Mouse (Mus musculus): ENCODE measurements around the gene Olfr338. TPM values are rescaled to one million over a fixed set of nuclear protein-coding genes. Genes with fewer than 3 reads are reported as not detected.

Gene Olfr338
- 0.22 TPM for polyA plus RNA-seq (2017; shearing (Covaris generic))

DNA sequence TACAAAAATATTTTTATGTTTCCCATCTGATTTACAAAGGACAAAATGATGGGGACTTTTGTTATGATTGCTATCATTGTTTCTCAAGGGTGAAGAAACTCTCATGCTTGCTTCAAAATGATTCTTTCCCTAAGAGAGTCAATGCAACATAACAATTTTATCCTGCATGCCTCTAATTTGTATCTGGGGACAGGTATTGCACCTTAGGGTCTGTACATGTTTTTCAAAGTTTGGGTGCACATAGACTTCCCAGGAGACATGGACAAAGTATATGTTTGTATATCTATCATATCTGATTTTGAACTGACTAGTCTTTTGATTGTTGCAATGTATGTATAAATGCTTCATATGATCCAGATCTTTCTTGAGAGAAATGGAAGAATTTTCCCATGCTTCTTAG, at the start of gene Olfr338:
TSS of gene Olfr338 (plus strand) at position 301 of the 400 bp plus-strand sequence.

GRCm38 (mm10) chr2:36418647-36419046, 45.3 kb downstream of the Olfr338 start, which contains the start of gene Olfr339:
Gene Olfr339, plus strand, starts transcription at chr2:36418947.

Other genes starting within 250 kb of the Olfr338 start
- 12.4 TPM for gene Mrrf, start 237.1 kb upstream of the Olfr338 start, polyA plus RNA-seq (2017; shearing (Covaris generic))
- 74.0 TPM for gene Rbm18, start 236.7 kb upstream of the Olfr338 start, polyA plus RNA-seq (2017; shearing (Covaris generic))
- not detected for gene Ptgs1, start 143.1 kb upstream of the Olfr338 start, polyA plus RNA-seq (2017; shearing (Covaris generic))
- not detected for gene Olfr339, start 45.4 kb downstream of the Olfr338 start, polyA plus RNA-seq (2017; shearing (Covaris generic))
- gene Olfr340, start 79.1 kb downstream of the Olfr338 start, polyA plus RNA-seq (2017; shearing (Covaris generic)) = not detected
- 0.20 TPM for gene Olfr341, start 108.9 kb downstream of the Olfr338 start, polyA plus RNA-seq (2017; shearing (Covaris generic))
- gene Olfr342, start 151.5 kb downstream of the Olfr338 start, polyA plus RNA-seq (2017; shearing (Covaris generic)) = not detected
- gene Olfr344, start 193.1 kb downstream of the Olfr338 start, polyA plus RNA-seq (2017; shearing (Covaris generic)) = not detected

Data from naive thymus-derived CD4-positive, alpha-beta T cell, adult 5 months (primary cell).